Mouse (Mus musculus): ENCODE data around the gene Cdhr2. TPM values are rescaled to one million over a fixed set of nuclear protein-coding genes. Genes with fewer than 3 reads are reported as not detected.

Cdhr2 gene
- total and polyA plus RNA-seq, 3 experiments: not detected

GRCm38 (mm10) chr13:54681291-54681690 is 20.0 kb upstream of the Cdhr2 start:
- H3K9ac ChIP-seq (ENCODE audit: control insufficient read depth, low read depth, low read length, poor library complexity, severe bottlenecking): no peak overlapping the region
- H3K79me2 ChIP-seq (ENCODE audit: control insufficient read depth, insufficient read depth, low read length, poor library complexity): peaks cover 20% of the 10 kb centered on the region
- no peak for DNase-seq (ENCODE audit: low read depth, low spot score)
- H3K36me3 ChIP-seq (ENCODE audit: control insufficient read depth in 1 of 2, insufficient read depth in 2 of 2, low read length in 2 of 2): peaks cover 13 to 19% of the 10 kb centered on the region in 2 experiments
- TF ChIP-seq GATA1 (IDR thresholded peaks at IDR 0.05; ENCODE audit: low read depth, low read length) (no peak), NRF1 (IDR thresholded peaks at IDR 0.05; ENCODE audit: insufficient read depth, low read depth, low read length, poor library complexity, severe bottlenecking) (no peak), E2F4 (IDR thresholded peaks at IDR 0.05; ENCODE audit: borderline replicate concordance, low read depth, low read length) (no peak)
- H3K27ac ChIP-seq (ENCODE audit: control insufficient read depth, low read depth, low read length): no peak overlapping the region
- H3K4me1 ChIP-seq (ENCODE audit: control insufficient read depth in 1 of 2, insufficient read depth in 2 of 2, low read length in 2 of 2): peaks cover 4 to 23% of the 10 kb centered on the region in 2 experiments
- H3K4me3 ChIP-seq (ENCODE audit: control insufficient read depth in 1 of 2, insufficient read depth in 1 of 2, low read depth in 2 of 2, low read length in 2 of 2): no peak overlapping the region
- no peaks in the 10 kb centered on the region for H3K27me3 ChIP-seq (ENCODE audit: control insufficient read depth in 1 of 2, insufficient read depth in 2 of 2, low read length in 2 of 2)
- no peaks in the 10 kb centered on the region for H3K9me3 ChIP-seq (replicated peaks; ENCODE audit: insufficient read depth, low read length)

GRCm38 (mm10) chr13:54683301-54683700 is 18.0 kb upstream of the Cdhr2 start:
- Histone ChIP-seq H3K27me3 (ENCODE audit: control insufficient read depth in 1 of 2, insufficient read depth in 2 of 2, low read length in 2 of 2) (no peaks in the 10 kb centered on the region), H3K4me3 (ENCODE audit: control insufficient read depth in 1 of 2, insufficient read depth in 1 of 2, low read depth in 2 of 2, low read length in 2 of 2) (no peak overlapping the region), H3K27ac (ENCODE audit: control insufficient read depth, low read depth, low read length) (no peak overlapping the region), H3K36me3 (ENCODE audit: control insufficient read depth in 1 of 2, insufficient read depth in 2 of 2, low read length in 2 of 2) (peaks cover 13 to 21% of the 10 kb centered on the region in 2 experiments), H3K9ac (ENCODE audit: control insufficient read depth, low read depth, low read length, poor library complexity, severe bottlenecking) (no peak overlapping the region), H3K79me2 (ENCODE audit: control insufficient read depth, insufficient read depth, low read length, poor library complexity) (peaks cover 31% of the 10 kb centered on the region), H3K4me1 (ENCODE audit: control insufficient read depth in 1 of 2, insufficient read depth in 2 of 2, low read length in 2 of 2) (peaks cover 4 to 27% of the 10 kb centered on the region in 2 experiments), H3K9me3 (replicated peaks; ENCODE audit: insufficient read depth, low read length) (no peaks in the 10 kb centered on the region)
- TF ChIP-seq EP300 (IDR thresholded peaks at IDR 0.05; ENCODE audit: low read depth in 1 of 2, low read length in 2 of 2) (no peak), ZNF384 (IDR thresholded peaks at IDR 0.05; ENCODE audit: low read depth, low read length) (no peak), MYC (IDR thresholded peaks at IDR 0.05; ENCODE audit: low read depth, low read length) (no peak), E2F4 (IDR thresholded peaks at IDR 0.05; ENCODE audit: borderline replicate concordance, low read depth, low read length) (no peak), MAZ (IDR thresholded peaks at IDR 0.05; ENCODE audit: low read depth, low read length) (no peak), USF2 (IDR thresholded peaks at IDR 0.05; ENCODE audit: borderline replicate concordance in 1 of 2, insufficient read depth in 1 of 2, low read depth in 1 of 2, low read length in 2 of 2) (no peak), TBP (IDR thresholded peaks at IDR 0.05; ENCODE audit: low read depth, low read length) (no peak), CHD1 (IDR thresholded peaks at IDR 0.05; ENCODE audit: low read depth, low read length) (no peak)
- no peak for DNase-seq (ENCODE audit: low read depth, low spot score)

GRCm38 (mm10) chr13:54684140-54684896 is 16.9 kb upstream of the Cdhr2 start:
- no peak overlapping the region for H3K4me3 ChIP-seq (ENCODE audit: control insufficient read depth in 1 of 2, insufficient read depth in 1 of 2, low read depth in 2 of 2, low read length in 2 of 2)
- no peak for DNase-seq (ENCODE audit: low read depth, low spot score)
- H3K27ac ChIP-seq (ENCODE audit: control insufficient read depth, low read depth, low read length): no peak overlapping the region
- peaks cover 13 to 26% of the 10 kb centered on the region in 2 experiments for H3K36me3 ChIP-seq (ENCODE audit: control insufficient read depth in 1 of 2, insufficient read depth in 2 of 2, low read length in 2 of 2)
- TF ChIP-seq GATA1 (IDR thresholded peaks at IDR 0.05; ENCODE audit: low read depth, low read length): no peak
- no peak for TF ChIP-seq UBTF (IDR thresholded peaks at IDR 0.05; ENCODE audit: borderline replicate concordance, insufficient read depth, low read depth, low read length)
- no peak for TF ChIP-seq TCF12 (IDR thresholded peaks at IDR 0.05; ENCODE audit: low read depth, low read length)
- no peak for TF ChIP-seq JUND (IDR thresholded peaks at IDR 0.05; ENCODE audit: low read depth, low read length)
- no peak for TF ChIP-seq RCOR1 (IDR thresholded peaks at IDR 0.05; ENCODE audit: low read depth, low read length)
- TF ChIP-seq SIN3A (IDR thresholded peaks at IDR 0.05; ENCODE audit: low read length): no peak
- TF ChIP-seq MAFK (IDR thresholded peaks at IDR 0.05; ENCODE audit: borderline replicate concordance, low read depth, low read length): no peak
- no peak for TF ChIP-seq NRF1 (IDR thresholded peaks at IDR 0.05; ENCODE audit: insufficient read depth, low read depth, low read length, poor library complexity, severe bottlenecking)
- no peak for TF ChIP-seq MXI1 (IDR thresholded peaks at IDR 0.05; ENCODE audit: low read depth, low read length)
- no peak for TF ChIP-seq USF1 (IDR thresholded peaks at IDR 0.05; ENCODE audit: low read depth, low read length)
- no peak for TF ChIP-seq MAZ (IDR thresholded peaks at IDR 0.05; ENCODE audit: low read depth, low read length)
- TF ChIP-seq ZKSCAN1 (IDR thresholded peaks at IDR 0.05; ENCODE audit: low read depth, low read length): no peak
- TF ChIP-seq SMC3 (IDR thresholded peaks at IDR 0.05; ENCODE audit: low read depth, low read length): no peak
- TF ChIP-seq CHD2 (IDR thresholded peaks at IDR 0.05; ENCODE audit: low read length): no peak
- no peaks in the 10 kb centered on the region for H3K9me3 ChIP-seq (replicated peaks; ENCODE audit: insufficient read depth, low read length)
- H3K79me2 ChIP-seq (ENCODE audit: control insufficient read depth, insufficient read depth, low read length, poor library complexity): peaks cover 32% of the 10 kb centered on the region
- H3K4me1 ChIP-seq (ENCODE audit: control insufficient read depth in 1 of 2, insufficient read depth in 2 of 2, low read length in 2 of 2): peaks cover 4 to 27% of the 10 kb centered on the region in 2 experiments
- no peak overlapping the region for H3K9ac ChIP-seq (ENCODE audit: control insufficient read depth, low read depth, low read length, poor library complexity, severe bottlenecking)
- no peaks in the 10 kb centered on the region for H3K27me3 ChIP-seq (ENCODE audit: control insufficient read depth in 1 of 2, insufficient read depth in 2 of 2, low read length in 2 of 2)

All from MEL (cell line).